Mouse (Mus musculus): Measurements from ENCODE around the gene Tyk2.

Gene Tyk2

DNA sequence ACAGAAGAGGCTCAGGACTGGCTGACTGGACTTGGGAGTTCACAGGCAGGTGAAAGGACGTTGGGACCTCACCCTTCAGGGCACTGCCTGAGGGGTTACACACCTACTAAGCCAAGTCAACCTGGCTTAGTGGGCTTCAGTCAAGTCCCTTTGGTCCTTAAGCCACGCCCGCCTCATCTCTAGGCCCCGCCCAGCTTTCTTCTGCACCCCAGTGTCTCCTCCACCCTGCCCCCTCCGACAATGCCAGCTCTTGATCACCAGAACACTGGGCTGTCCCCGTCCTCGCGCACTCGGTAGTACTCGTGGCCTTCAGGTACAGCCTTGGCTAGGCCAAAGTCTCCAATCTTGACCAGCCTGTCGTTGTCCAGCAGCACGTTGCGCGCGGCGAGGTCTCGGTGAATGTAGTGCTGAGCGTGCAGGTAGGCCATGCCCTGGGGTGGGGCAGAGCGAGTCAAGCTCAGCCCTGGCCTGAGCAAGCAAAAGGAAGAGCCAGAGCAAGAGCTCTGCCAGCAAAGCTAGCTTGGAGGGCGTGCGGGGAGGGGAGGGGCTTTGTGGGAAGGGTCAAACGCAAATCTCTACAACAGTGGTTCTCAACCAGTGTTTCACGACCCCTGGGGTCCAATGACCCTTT lies 23.3 kb downstream of the Tyk2 start:
- DNase-seq, result no peak

DNA sequence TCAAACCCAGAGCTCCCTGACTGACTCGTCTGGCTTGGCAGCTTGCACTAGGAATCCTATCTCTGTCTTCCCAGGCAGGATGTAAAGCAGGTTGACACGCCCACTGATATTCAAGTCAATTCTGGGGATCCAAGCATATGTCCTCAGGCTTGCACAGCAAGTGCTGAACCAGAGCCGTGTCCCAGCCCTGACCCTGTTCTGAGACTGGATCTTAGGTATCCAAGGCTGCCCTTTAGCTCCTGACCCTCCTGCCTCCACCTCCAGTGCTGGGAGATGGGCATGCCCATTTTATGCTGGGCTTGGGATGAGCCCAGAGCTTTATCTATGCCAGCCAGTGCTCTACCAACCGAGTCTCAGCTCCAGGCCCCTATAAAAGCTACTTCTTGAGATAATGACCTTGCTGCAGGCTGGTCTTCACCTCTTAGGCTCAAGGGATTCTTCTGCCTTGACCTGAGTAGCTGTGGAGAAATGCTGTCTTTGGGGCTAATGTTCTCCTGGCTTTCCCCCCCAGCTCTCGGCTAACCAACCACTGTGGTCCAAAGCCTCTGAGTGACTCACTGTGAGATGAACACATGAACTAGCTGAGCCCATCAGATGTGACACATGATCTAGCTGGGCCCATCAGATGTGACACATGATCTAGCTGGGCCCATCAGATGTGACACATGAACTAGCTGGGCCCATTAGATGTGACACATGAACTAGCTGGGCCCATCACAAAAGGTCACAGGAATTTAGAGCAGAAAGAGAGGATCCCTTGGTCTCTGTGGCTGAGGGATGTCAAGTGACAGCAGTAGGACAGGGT lies 25.1 kb downstream of the Tyk2 start:
- no peak for DNase-seq

DNA sequence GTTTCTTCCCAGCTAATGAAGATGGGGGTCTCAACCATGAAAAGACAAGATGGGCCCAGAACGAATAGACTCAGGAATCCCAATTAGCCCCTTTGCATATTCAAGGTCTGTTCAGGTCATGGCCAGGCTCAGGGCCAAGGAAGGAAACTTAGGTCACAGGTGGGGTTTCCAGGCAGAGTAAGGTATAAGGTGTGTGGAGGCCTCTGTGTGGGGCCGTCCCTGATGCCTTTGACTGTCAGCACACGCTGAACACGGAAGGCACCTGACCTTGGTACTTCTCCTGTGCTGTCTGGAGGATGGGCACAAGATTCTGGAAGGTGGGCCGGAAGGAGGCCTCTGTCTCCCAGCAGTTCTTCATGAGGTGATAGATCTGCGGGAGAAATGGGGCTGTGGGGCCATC lies 26.2 kb downstream of the Tyk2 start:
- no peak for DNase-seq

DNA sequence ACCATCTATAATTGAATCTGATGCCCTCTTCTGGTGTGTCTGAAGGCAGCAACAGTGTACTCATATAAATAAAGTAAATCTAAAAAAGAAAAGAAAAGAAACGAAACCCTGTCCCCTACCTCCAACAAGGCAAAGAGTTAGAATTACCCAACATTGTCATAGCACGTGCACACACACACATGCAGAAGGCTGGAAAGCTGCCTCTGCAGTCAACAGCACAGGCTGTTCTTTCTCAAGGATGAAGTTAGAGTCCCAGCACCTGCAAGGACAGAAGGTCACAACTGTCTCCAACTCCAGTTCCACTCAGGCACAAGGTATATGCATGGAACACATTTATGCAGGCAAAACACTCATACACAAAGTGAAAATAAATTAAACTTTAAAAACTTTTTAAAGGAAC lies 29.0 kb downstream of the Tyk2 start:
- no peak for DNase-seq

DNA sequence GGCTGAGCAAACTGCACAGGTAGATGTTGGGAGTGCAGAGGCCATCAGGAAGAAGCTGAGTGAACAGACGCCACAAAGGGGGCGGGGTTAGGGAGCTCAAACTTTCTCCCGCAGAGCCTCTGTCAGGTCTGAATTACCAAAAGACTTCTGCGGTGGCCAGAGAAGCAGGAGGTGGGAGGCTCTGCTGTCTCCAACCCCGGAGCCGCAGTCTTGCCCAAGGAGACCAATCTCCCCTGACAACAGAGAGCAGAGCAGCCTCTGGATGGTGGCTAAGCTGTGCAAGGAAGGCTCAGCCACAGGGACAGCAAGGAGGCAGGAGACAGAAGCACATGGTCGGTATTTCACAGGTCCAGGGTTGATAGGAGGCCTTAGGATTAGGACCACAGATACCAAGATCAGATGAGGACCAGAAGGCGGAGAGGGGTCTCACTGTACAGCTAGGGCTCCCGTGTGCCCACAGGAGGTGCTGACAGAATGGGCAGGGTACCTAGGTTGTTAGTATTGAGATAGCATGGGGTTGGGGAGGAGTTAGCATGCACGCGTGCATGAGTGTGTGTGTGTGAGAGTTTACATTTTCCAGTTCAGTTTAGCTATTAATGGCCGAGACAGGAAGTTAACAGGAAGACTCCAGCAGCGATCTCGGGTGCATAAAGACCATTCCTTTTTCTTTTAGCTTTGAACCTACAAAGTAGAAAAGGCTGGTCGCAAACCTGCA lies 30.4 kb downstream of the Tyk2 start:
- DNase-seq, result no peak

DNA sequence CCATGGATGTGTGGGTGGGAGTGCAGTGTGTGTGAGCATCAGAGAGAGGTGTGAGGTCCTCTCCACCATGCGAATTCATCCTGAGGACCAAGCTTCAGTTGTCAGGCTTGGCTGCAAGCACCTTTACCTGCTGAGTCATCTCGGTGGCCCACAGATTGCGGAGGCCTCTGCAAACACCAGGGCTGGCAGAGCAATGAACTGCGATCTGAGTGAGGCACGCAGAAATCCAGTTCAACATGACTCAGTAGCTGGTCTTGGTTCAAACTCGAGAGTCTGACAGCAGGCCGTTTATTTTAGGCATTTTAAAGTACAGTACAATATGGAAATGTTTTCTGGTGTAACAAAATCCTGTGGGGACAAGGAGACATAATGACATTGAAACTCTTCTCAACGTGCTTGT lies 33.2 kb downstream of the Tyk2 start:
- DNase-seq, result no peak

DNA sequence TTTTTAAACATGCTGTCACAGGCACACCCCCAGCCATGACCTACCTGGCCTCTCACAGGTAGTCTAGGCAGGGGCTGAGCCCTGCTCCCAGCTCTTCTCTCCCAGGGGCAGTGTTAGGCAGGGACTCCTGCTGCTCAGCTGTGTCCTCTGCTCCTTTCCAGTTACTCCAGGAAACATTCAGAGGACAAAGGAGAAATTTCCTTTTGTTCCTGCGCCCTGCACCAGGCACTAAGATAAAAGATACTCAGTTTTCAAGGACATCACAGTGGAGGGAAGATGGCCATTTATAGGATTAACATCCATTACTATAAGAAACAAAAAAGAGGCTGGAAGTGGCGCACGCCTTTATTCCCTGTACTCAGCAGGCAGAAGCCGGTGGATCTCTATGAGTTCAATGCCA lies 35.1 kb downstream of the Tyk2 start:
- no peak for DNase-seq

DNA sequence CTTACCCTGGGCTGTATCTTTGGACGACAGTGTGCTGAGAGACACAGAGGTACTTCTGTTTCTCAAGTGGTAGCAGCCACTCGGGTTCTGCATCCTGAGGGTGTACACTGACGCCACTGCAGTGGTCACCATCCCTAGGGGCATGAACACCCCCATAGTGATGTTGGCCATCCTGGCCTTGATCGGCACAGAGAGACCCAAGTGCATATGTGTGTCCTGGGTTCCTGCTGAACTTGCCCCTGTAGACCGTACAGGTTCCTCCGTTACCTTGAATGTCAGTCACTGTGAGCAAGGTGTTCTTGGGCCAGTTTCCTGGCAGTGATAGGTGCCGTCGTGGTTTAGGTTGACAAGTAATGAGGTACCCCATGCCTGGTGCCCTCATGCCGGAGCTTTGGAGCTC lies 37.6 kb downstream of the Tyk2 start:
- no peak for DNase-seq

DNA sequence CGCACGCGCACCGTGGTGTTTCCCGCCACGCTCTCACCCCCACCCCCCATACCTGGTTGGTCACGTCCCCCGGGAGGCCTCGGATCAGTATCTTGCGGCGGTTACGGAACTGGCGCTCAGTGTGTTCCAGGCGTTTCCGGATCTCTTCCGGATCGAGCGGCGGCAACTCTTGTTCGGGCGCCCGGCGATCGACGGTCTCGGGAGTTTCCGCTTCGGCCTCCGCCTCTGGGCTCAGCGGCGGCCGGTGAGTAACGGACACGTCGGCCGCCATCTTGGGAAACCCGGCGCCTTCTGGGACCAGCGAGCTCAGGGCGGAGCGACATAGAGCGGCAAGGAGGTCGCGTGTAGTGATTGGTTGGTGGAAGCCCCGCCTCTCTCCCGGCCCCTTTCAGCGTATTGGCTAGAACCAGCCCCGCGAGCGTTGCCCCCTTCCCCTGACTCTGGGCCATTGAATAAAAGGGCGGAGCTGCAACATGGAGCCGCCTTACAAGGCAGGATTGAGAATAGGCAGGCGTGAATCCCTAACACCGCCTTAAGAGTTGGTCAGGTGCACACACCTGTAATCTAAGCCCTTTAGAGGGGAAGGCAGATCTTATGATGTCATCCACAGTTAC lies 39.2 kb downstream of the Tyk2 start, which contains the start of the genes Gm38431 and Raver1:
Gene Gm38431, minus strand, starts transcription at position 291 of the 614 bp plus-strand sequence.
Gene Raver1, minus strand, starts transcription at position 302 of the 614 bp plus-strand sequence.
- peak; percentile 98 to 99 for DNase-seq

DNA sequence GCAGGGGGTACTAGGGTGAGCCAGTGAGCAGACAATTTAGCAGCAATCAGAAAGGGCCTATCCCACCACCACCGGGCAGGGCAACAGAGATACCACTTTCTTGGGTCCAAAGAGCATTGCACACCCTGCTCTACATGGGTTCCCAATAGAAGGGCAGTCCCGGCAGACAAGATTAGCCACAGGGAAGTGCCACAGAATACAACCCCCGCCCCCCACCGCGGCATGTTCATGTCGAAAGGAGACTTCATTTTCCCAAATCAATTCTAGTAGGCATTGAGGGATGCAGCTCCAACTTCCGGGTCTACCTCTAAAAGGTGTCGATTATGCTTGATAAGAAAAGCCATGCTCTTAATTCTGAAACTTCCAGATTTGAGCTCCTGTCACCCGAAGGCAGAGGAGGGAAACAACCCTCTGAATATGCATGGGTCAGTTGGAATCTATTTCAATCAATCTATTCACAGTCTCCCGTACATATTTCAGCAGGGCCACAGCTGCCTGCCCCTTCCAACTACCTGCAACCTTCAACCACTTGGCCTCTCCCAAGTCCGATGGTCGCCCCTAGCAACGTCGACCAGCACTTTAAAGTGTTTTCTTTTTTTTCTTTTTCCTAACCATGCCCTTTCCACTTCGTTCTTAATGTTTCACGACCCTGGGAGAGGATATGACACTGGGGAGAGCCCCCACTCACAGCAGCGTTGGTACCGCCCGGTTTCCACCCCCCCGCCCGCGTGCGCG lies 39.9 kb downstream of the Tyk2 start:
- DNase-seq, result no peak

DNA sequence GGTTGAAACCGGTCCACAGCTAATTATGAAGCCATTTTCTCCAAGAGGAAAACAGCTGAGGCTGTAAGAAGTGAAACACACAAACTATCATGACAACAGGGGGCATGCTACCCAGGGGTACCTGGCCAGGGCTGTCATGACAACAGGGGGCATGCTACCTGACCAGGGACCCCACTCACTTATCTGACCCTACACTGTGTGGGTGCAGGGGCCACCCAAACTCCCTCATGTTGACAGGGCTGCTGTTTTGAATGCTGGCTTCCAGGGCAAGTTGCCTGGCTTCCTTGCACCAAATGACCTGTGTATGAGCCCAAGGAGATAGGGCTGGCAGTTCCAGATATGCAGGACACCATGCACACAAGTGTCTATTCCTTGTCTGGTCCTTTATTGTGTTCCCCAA lies 40.5 kb downstream of the Tyk2 start:
- no peak for DNase-seq

DNA sequence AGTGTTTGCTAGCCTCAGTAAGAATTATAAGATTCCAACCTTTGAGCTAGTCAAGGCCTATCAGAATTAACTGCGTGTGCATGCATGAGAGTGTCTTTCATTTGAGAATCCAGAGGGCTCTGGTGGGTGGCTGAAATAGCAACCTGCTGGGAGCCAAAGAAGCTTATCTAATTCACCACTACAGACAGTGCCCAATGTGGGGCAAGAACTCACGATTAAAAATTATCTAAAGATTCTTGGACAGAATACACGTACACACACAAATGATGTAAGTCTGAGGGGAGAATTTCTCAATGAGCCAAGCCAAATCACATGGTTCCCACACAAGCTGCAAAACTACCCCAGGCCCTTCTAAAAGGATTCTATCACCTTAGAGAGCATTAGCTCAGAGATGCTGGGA lies 47.7 kb downstream of the Tyk2 start:
- DNase-seq, result no peak

DNA sequence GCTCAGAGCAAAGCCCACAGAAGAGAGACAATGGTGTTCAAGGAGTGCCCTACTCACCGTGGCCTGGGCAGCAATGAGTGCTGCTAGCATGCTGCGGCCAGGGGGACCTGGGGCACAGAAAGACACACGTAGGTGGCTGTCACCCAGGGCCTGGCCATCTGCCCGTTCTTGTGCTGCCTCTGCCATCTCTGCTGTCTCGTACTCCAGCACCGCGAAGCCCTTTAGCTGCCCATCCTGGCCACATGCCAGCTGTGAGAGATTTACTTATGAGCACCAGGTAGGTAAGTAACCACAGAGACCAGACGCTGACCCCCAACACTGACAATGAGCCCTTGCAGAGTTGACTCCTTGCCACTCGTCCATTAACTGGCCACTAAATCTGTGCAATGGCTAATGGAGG lies 49.9 kb downstream of the Tyk2 start:
- DNase-seq, result no peak

DNA sequence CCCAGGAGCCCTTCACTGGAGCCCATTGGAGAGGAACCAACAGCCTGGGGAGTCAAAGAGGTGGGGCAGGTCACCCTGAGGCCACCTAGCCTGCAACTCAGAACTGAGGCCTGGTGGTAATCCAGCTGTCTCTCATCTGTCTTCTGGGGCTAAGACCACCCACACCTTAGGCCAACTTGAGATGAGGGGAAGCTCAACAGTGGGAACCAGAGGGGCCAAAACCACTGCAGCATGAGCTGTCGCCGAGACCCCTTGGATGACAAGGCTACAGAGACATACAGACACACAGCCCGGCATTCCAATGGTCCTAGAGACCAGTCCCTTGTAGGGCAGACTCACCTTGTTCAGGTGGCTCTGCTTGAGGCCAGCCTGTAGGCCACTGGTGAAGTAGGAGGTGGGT lies 55.4 kb downstream of the Tyk2 start:
- DNase-seq, result no peak

DNA sequence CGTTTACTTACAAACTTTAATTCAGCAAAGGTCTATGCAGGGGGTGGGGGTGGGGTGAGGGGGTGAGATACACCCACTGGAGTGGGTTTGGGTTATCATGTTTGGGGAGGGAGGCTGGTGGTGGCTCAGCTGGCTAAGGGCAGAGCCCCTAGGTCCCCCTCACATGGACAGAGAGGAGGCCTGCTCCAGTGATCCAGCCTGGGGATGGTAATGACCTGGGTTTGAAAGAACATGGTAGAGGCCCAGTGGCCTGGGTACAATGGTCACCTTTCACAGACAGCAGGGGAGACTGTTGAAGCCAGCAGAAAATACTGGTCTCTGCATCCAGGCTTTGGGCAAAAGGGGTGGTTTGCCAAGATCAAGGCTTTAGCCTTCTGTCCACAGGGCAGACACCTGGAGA lies 56.9 kb downstream of the Tyk2 start:
- no peak for DNase-seq

DNA sequence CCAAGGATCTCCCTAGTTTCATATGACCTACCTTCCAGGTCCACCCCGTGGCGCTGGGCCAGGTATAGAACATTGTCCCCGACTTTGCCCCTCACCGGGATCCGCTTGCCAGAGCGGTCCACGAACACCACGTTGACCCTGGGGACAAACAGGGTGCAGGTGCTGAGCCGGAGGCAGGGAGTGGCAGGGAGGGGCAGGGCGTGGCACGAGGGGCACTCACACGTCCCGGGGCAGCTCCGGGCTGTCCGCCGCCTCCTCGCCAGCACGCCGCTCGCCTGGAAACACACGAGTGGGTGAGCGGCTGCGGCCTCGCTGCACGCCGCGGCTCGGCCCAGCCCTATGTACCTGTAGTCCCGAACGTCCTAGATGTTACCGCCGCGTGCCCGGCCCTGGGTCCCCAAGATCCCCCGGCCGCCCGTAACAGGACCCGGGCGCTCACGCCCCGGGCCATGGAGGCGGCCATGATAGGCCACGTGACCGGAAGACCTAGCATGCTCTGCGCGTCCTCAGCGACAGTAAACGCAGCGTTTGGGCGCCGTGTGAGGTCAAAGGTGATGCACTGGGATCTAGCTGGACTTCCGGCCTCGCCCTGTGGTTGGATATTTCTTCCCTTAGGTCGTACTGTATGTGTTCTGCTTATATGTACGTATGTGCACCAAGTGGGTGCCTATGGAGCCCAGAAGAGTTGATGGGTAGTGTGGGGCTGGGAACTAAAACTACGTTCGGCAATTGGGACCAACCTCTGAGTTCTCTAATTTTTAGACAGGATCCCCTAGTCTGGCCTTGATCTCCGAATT lies 57.8 kb downstream of the Tyk2 start, which contains the start of the genes Gm49373 and Fdx1l:
Gene Gm49373, minus strand, starts transcription at position 53 of the 797 bp plus-strand sequence.
Gene Fdx1l, minus strand, starts transcription at position 571 of the 797 bp plus-strand sequence.
- DNase-seq, result peak; percentile 91 to 93

DNA sequence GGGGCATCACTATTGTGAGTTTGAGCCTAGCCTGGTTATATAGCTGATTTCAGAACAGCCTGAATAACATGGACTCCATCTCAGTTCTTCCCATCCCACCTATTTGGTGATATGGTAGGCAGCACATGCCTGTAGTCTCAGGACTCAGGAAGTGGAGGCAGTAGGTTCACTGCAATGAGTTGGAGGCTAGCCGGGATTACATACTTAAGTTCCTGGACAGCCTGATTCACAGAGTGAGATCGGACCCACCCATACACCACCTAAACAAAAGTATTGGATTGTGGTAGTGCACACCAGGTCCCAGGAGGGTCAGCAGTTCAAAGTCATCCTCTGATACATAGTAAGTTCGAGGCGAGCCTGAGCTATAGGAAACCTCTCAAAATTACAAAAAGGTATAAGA lies 58.4 kb downstream of the Tyk2 start:
- no peak for DNase-seq

DNA sequence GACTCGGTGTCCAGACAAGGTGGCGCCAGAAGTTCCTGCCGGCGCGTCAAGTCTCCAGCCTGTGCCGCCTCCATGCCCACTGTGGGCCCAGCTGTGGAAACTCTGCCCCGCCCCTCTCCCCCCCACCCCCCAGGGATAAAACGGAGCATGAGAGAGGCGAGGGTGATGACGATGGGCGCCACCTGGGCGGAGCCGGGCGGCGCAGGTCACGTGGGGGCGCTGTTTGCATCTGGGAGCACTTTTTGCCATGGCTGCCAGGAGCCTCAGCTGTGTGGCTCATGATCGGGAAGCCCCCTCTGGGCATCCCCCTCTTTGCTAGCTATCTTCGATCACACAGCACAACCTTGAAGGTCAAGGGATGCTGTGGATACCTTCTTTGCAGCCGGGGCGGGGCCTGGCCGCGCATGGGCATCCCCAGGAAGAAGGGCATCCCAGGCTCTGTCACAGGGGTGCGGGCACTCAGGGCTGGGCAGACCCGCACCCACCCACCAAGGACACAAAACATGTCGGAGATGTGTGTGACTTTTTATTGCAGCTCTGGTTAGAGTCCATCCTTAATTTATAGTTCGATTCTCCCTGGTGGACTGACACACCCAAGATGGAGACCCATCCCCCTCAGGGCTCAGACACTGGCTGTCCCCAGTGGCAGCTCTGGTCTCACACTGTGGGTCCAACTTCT lies 63.9 kb downstream of the Tyk2 start, which contains the start of gene Zglp1:
Gene Zglp1, minus strand, starts transcription at position 88 of the 679 bp plus-strand sequence.
- no peak for DNase-seq

DNA sequence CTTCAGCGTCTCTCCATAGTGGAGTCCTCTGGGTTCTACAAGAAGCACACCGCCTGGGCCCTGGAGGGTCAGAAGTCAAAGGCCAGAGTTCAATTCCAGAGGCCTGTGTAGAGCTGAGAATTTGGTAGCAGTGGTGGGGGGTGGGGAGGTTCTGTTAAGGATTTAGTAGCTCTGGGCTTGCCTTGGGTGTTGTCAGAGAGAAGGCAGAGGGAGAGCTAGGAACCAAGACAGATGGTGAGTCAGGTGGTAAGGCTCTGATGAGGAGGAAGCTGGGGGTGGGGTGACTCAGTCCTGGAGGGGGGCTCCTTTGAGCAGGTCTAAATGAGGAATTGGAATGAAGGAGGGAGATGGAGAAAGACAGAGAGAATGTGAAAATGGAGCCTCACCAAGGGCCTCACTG lies 68.1 kb downstream of the Tyk2 start:
- DNase-seq, result no peak

Measured in lung, postnatal 4 days (tissue).